Mouse (Mus musculus): ENCODE measurements around the gene B130006D01Rik. TPM values are rescaled to one million over a fixed set of nuclear protein-coding genes. Genes with fewer than 3 reads are reported as not detected.

Gene B130006D01Rik
- polyA plus RNA-seq, 1 experiment from 2014 or later: 1.2 TPM

Other genes starting within 250 kb of the B130006D01Rik start
- gene Nxph3, start 209.0 kb upstream of the B130006D01Rik start, polyA plus RNA-seq (2015; fragmentation: Nextera tagmentation; extraction: Ambion mirVana): 0.69 and 0.70 TPM in 2 replicates
- 34.0 and 45.2 TPM in 2 replicates for gene Ngfr, start 135.9 kb upstream of the B130006D01Rik start, polyA plus RNA-seq (2015; fragmentation: Nextera tagmentation; extraction: Ambion mirVana)
- 195 and 220 TPM in 2 replicates for gene Phb, start 56.6 kb upstream of the B130006D01Rik start, polyA plus RNA-seq (2015; fragmentation: Nextera tagmentation; extraction: Ambion mirVana)
- gene Zfp652, start 10.9 kb upstream of the B130006D01Rik start, polyA plus RNA-seq (2015; fragmentation: Nextera tagmentation; extraction: Ambion mirVana): 23.4 and 26.6 TPM in 2 replicates
- gene Phospho1, start 100.9 kb downstream of the B130006D01Rik start, polyA plus RNA-seq (2015; fragmentation: Nextera tagmentation; extraction: Ambion mirVana): 2.8 and 3.9 TPM in 2 replicates
- gene Gngt2, start 113.6 kb downstream of the B130006D01Rik start, polyA plus RNA-seq (2015; fragmentation: Nextera tagmentation; extraction: Ambion mirVana): 16.9 and 18.7 TPM in 2 replicates
- gene Abi3, start 118.9 kb downstream of the B130006D01Rik start, polyA plus RNA-seq (2015; fragmentation: Nextera tagmentation; extraction: Ambion mirVana): 7.0 and 7.2 TPM in 2 replicates
- not detected in 2 replicates for gene B4galnt2, start 191.3 kb downstream of the B130006D01Rik start, polyA plus RNA-seq (2015; fragmentation: Nextera tagmentation; extraction: Ambion mirVana)

All from limb, embryonic 15.5 days (tissue).